Mouse (Mus musculus): ENCODE measurements around the gene Vmn1r52.
"Not testable (repeated sequence)": the region's sequence is repeated elsewhere in the genome, so short reads cannot be mapped to it uniquely, and the experiment has no call there.

Gene Vmn1r52

GRCm38 (mm10) chr6:90174508-90174907 lies at the start of gene Vmn1r52:
TSS of gene Vmn1r52 (plus strand) at chr6:90174808.
- DNase-seq (ENCODE audit: low read depth, low spot score) = no peak

DNA sequence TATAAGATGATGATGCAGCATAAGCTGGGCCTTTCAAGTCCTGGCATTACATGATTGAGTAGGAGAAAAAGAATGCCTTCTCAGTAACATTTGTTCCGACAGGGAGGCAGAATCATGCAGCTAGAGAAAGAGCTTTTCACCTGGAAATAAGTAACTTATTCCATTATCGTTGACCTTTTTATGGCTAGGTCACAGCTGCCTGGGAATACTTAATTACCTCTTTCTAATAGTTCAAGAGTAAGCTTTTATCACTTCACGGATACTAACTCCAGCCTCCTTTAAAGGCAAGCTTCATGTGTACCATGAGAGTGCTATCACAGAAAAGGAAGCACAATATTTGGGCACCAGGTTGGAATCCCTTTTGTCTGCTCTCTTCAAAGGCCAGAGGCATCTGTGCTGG lies 14.5 kb upstream of the Vmn1r52 start:
- DNase-seq (ENCODE audit: low read depth, low spot score) = no peak

DNA sequence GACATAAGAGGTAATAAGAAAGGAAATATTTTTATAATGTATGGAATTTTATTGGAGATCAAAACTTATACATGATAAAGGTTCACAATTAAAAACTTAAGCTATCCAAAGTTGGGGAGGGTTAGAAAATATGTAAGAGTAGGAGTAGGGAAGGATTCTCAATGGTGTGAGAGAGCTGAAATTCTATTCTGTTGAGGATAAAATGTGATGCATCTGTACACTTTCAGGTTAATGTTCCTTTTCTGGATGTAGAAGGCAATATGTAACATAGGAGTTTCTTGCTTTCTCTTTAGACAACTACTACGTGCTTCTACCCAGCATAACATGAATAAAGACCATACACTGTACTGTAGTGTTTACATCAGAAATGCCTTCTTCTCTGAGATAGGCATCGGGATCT lies 27.9 kb downstream of the Vmn1r52 start, which contains the start of gene V1ra8:
V1ra8 (plus strand) TSS at position 301 of the 400 bp plus-strand sequence.
- not testable (repeated sequence) for DNase-seq (ENCODE audit: low read depth, low spot score)

DNA sequence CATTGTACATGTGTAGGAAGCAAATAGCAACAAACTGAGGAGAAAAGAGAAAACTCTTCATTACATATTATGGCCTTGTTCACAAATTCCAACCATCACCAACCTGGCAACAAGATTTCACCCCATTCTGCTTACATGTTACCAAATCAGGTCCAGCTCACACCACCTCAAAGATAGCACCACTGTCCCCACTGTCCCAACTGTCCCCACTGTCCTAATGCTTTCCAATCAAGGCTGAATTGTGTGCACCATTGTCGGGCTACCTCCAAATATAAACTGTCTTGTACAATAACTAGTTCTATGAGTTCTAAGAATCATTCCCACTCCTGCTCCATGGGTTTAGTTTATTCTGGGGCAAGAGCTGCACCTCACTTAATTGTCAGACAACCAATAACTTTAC lies 49.7 kb downstream of the Vmn1r52 start, which contains the start of gene Vmn1r53:
Vmn1r53 (minus strand) TSS at position 101 of the 400 bp plus-strand sequence.
- DNase-seq (ENCODE audit: low read depth, low spot score) = no peak

Data from embryo, embryonic 11.5 days (tissue).